Mouse (Mus musculus): ENCODE data around the gene Txndc12. TPM values are rescaled to one million over a fixed set of nuclear protein-coding genes. Genes with fewer than 3 reads are reported as not detected.

Gene Txndc12
- polyA plus RNA-seq, 1 experiment, result 15.5 TPM

- H3K4me3 ChIP-seq (ENCODE audit: control insufficient read depth, insufficient read depth, low read length), result no peak overlapping the region
- H3K4me1 ChIP-seq (replicated peaks; ENCODE audit: control insufficient read depth, insufficient read depth, low read length), result peaks cover 1% of the 10 kb centered on the region
- DNase-seq, result no peak
- no peak for TF ChIP-seq POLR2A (IDR thresholded peaks at IDR 0.05; ENCODE audit: control insufficient read depth, extremely low read depth, insufficient read depth, low read length, poor library complexity)
- no peak for TF ChIP-seq CTCF (IDR thresholded peaks at IDR 0.05; ENCODE audit: borderline replicate concordance, control insufficient read depth, extremely low read depth, insufficient read depth, low read length, poor library complexity)
- H3K27ac ChIP-seq (ENCODE audit: control insufficient read depth, insufficient read depth, low read length), result no peak overlapping the region
- H3K27me3 ChIP-seq (ENCODE audit: control insufficient read depth, insufficient read depth, low read length), result no peaks in the 10 kb centered on the region
- H3K36me3 ChIP-seq (ENCODE audit: control insufficient read depth, insufficient read depth, low read length), result no peaks in the 10 kb centered on the region
These were observed 8.9 kb downstream of the Txndc12 start for GRCm38 (mm10) chr4:108843336-108843735.

GRCm38 (mm10) chr4:108845824-108846569, 11.6 kb downstream of the Txndc12 start:
- no peaks in the 10 kb centered on the region for H3K36me3 ChIP-seq (ENCODE audit: control insufficient read depth, insufficient read depth, low read length)
- no peak overlapping the region for H3K4me3 ChIP-seq (ENCODE audit: control insufficient read depth, insufficient read depth, low read length)
- H3K4me1 ChIP-seq (replicated peaks; ENCODE audit: control insufficient read depth, insufficient read depth, low read length), result peaks cover 6% of the 10 kb centered on the region
- no peak for DNase-seq
- no peaks in the 10 kb centered on the region for H3K27me3 ChIP-seq (ENCODE audit: control insufficient read depth, insufficient read depth, low read length)
- no peak overlapping the region for H3K27ac ChIP-seq (ENCODE audit: control insufficient read depth, insufficient read depth, low read length)
- 95% methylated on average over 5 of the region's 5 CpGs for WGBS
- TF ChIP-seq POLR2A (IDR thresholded peaks at IDR 0.05; ENCODE audit: control insufficient read depth, extremely low read depth, insufficient read depth, low read length, poor library complexity) (no peak), CTCF (IDR thresholded peaks at IDR 0.05; ENCODE audit: borderline replicate concordance, control insufficient read depth, extremely low read depth, insufficient read depth, low read length, poor library complexity) (no peak)

- Histone ChIP-seq H3K27me3 (ENCODE audit: control insufficient read depth, insufficient read depth, low read length) (no peaks in the 10 kb centered on the region), H3K36me3 (ENCODE audit: control insufficient read depth, insufficient read depth, low read length) (no peaks in the 10 kb centered on the region), H3K4me3 (ENCODE audit: control insufficient read depth, insufficient read depth, low read length) (peak within 1 kb of the TSS; percentile 99), H3K4me1 (replicated peaks; ENCODE audit: control insufficient read depth, insufficient read depth, low read length) (peaks cover 6% of the 10 kb centered on the region), H3K27ac (ENCODE audit: control insufficient read depth, insufficient read depth, low read length) (no peak within 1 kb of the TSS; the same call in 1 of the 2 replicates)
- under 1% methylated on average over 77 of the region's 77 CpGs for WGBS
- TF ChIP-seq CTCF (IDR thresholded peaks at IDR 0.05; ENCODE audit: borderline replicate concordance, control insufficient read depth, extremely low read depth, insufficient read depth, low read length, poor library complexity), result peak; percentile 22; the same call in 1 of the 2 replicates
- TF ChIP-seq POLR2A (IDR thresholded peaks at IDR 0.05; ENCODE audit: control insufficient read depth, extremely low read depth, insufficient read depth, low read length, poor library complexity), result 0 out of 2 replicates have a peak, but pooled peaks have one; percentile 36
- peak; percentile 78 for DNase-seq
These were observed 13.5 kb downstream of the Txndc12 start, which contains the start of gene Kti12 for GRCm38 (mm10) chr4:108847715-108848504. TSS of gene Kti12 (plus strand) at chr4:108847785.

DNA sequence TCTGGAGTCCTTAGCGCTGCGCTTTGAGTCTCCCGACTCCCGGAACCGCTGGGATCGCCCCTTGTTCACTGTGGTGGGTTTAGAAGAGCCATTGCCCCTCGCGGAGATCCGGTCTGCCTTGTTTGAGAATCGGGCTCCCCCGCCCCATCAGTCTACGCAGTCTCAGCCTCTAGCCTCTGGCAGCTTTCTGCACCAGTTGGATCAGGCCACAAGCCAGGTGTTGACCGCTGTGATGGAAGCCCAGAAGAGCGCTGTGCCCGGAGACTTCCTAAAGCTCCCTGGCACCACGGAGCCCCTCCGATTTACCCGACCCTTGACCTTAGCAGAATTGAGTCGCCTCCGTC, 14.1 kb downstream of the Txndc12 start, which contains the start of gene A730015C16Rik:
Gene A730015C16Rik (minus strand): TSS at position 115 of the 344 bp plus-strand sequence.
- Histone ChIP-seq H3K36me3 (ENCODE audit: control insufficient read depth, insufficient read depth, low read length) (no peaks in the 10 kb centered on the region), H3K4me1 (replicated peaks; ENCODE audit: control insufficient read depth, insufficient read depth, low read length) (peaks cover 6% of the 10 kb centered on the region), H3K4me3 (ENCODE audit: control insufficient read depth, insufficient read depth, low read length) (peak within 1 kb of the TSS; percentile 99), H3K27me3 (ENCODE audit: control insufficient read depth, insufficient read depth, low read length) (no peaks in the 10 kb centered on the region), H3K27ac (ENCODE audit: control insufficient read depth, insufficient read depth, low read length) (no peak within 1 kb of the TSS; the same call in 1 of the 2 replicates)
- peak; percentile 25 for DNase-seq
- 9% methylated on average over 20 of the region's 20 CpGs for WGBS
- TF ChIP-seq POLR2A (IDR thresholded peaks at IDR 0.05; ENCODE audit: control insufficient read depth, extremely low read depth, insufficient read depth, low read length, poor library complexity) (no peak), CTCF (IDR thresholded peaks at IDR 0.05; ENCODE audit: borderline replicate concordance, control insufficient read depth, extremely low read depth, insufficient read depth, low read length, poor library complexity) (peak; percentile 1; the same call in 1 of the 2 replicates)

DNA sequence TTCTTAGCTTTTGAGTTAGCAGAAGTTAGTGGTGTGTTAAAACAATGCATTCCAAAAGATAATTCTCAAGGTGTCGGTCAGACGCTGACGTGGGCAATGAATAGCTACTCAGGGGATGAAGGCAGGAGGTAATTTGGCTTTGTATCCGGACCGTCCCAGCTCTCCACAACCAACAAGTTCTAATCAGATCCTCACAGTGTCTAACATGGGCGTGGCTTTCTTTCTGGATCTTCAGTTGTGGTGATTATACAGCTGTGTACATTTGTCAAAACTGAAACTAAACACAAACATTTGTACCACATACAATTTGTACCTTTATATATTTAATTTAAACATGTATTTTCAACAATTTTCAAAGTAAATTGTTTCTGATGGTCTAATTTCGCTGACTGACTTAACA, 32.4 kb downstream of the Txndc12 start:
- Histone ChIP-seq H3K4me3 (ENCODE audit: control insufficient read depth, insufficient read depth, low read length) (no peak overlapping the region), H3K27ac (ENCODE audit: control insufficient read depth, insufficient read depth, low read length) (no peak overlapping the region), H3K36me3 (ENCODE audit: control insufficient read depth, insufficient read depth, low read length) (peaks cover 4% of the 10 kb centered on the region; the same call in 1 of the 2 replicates), H3K27me3 (ENCODE audit: control insufficient read depth, insufficient read depth, low read length) (no peaks in the 10 kb centered on the region), H3K4me1 (replicated peaks; ENCODE audit: control insufficient read depth, insufficient read depth, low read length) (no peaks in the 10 kb centered on the region)
- DNase-seq, result no peak
- WGBS, result 94% methylated on average over 7 of the region's 7 CpGs
- TF ChIP-seq CTCF (IDR thresholded peaks at IDR 0.05; ENCODE audit: borderline replicate concordance, control insufficient read depth, extremely low read depth, insufficient read depth, low read length, poor library complexity) (no peak), POLR2A (IDR thresholded peaks at IDR 0.05; ENCODE audit: control insufficient read depth, extremely low read depth, insufficient read depth, low read length, poor library complexity) (no peak)

- H3K27me3 ChIP-seq (ENCODE audit: control insufficient read depth, insufficient read depth, low read length), result no peaks in the 10 kb centered on the region
- 45% methylated on average over 10 of the region's 10 CpGs for WGBS
- no peak overlapping the region for H3K27ac ChIP-seq (ENCODE audit: control insufficient read depth, insufficient read depth, low read length)
- H3K4me3 ChIP-seq (ENCODE audit: control insufficient read depth, insufficient read depth, low read length), result no peak overlapping the region
- peak; percentile 75 for DNase-seq
- no peak for TF ChIP-seq CTCF (IDR thresholded peaks at IDR 0.05; ENCODE audit: borderline replicate concordance, control insufficient read depth, extremely low read depth, insufficient read depth, low read length, poor library complexity)
- TF ChIP-seq POLR2A (IDR thresholded peaks at IDR 0.05; ENCODE audit: control insufficient read depth, extremely low read depth, insufficient read depth, low read length, poor library complexity), result no peak
- no peaks in the 10 kb centered on the region for H3K4me1 ChIP-seq (replicated peaks; ENCODE audit: control insufficient read depth, insufficient read depth, low read length)
- H3K36me3 ChIP-seq (ENCODE audit: control insufficient read depth, insufficient read depth, low read length), result no peaks in the 10 kb centered on the region
These were observed 35.5 kb downstream of the Txndc12 start for GRCm38 (mm10) chr4:108869730-108870374.

Data from thymus, adult 2 months (tissue).